In the genomic region with DNA sequence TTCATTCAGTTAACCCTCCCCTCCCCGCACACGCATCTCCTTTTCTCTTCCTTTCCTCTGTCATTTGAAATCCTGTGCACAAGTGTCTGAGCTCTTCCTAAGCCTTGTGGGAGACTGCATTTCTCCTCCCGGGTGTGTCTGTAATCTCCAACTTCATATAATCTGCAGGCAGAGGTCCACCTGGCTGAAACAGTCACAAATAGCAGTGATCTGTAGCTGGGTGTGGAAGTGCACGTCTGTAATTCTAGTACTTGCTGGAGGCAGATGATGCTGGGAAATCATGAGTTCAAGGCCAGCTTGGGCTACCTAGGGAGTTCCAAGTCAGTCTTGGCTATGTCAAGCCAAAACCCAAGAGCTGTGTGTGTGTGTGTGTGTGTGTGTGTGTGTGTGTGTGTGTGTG, we compare ENCODE assay signal across 16 mouse cellular contexts. TPM values are rescaled to one million over a fixed set of nuclear protein-coding genes. Genes with fewer than 3 reads are reported as not detected.
DNase-seq lines count a peak whose midpoint lies in the region; ATAC-seq and TF ChIP-seq lines count a peak whose summit lies in the region.
"Had no signal": no experiment of that assay in that cellular context is flagged by ENCODE, and none has a peak within 500 bp of the region (broad histone marks: within the 10 kb centered on the region; RNA-seq: fewer than 3 reads in every experiment).

No protein-coding gene starts in this region.

- no peak overlapping the region for H3K9ac ChIP-seq in liver, embryonic 12.5 days
- H3K9ac ChIP-seq in liver, postnatal 0 days (replicated peaks), result no peak overlapping the region
- H3K9ac ChIP-seq in hindbrain, postnatal 0 days (replicated peaks; ENCODE audit: low read length), result no peak overlapping the region
- no peak overlapping the region for H3K9ac ChIP-seq in neural tube, embryonic 15.5 days (replicated peaks)

- no peaks in the 10 kb centered on the region for H3K36me3 ChIP-seq in liver, embryonic 12.5 days
- no peaks in the 10 kb centered on the region for H3K36me3 ChIP-seq in liver, postnatal 0 days (replicated peaks; ENCODE audit: insufficient read depth, low read length)
- no peaks in the 10 kb centered on the region for H3K36me3 ChIP-seq in hindbrain, postnatal 0 days (ENCODE audit: insufficient read depth, low read length)
- no peaks in the 10 kb centered on the region for H3K36me3 ChIP-seq in neural tube, embryonic 15.5 days

- H3K27me3 ChIP-seq in liver, embryonic 12.5 days (replicated peaks), result peaks cover 37% of the 10 kb centered on the region
- peaks cover 22% of the 10 kb centered on the region for H3K27me3 ChIP-seq in liver, postnatal 0 days (ENCODE audit: insufficient read depth, low read length)
- H3K27me3 ChIP-seq in hindbrain, postnatal 0 days (ENCODE audit: insufficient read depth, low read length), result peaks cover 5% of the 10 kb centered on the region
- H3K27me3 ChIP-seq in neural tube, embryonic 15.5 days (replicated peaks), result peaks cover 30% of the 10 kb centered on the region

- 26% methylated on average over 4 of the region's 4 CpGs for WGBS in liver, embryonic 12.5 days (ENCODE audit: insufficient replicate concordance)
- 20% methylated on average over 4 of the region's 4 CpGs for WGBS in liver, postnatal 0 days (ENCODE audit: insufficient replicate concordance)
- 13% methylated on average over 4 of the region's 4 CpGs for WGBS in hindbrain, postnatal 0 days
- WGBS in neural tube, embryonic 15.5 days, result 21% methylated on average over 4 of the region's 4 CpGs

- TF ChIP-seq CTCF in liver, postnatal 0 days (IDR thresholded peaks at IDR 0.05; ENCODE audit: low read depth), result no peak
- no peak for TF ChIP-seq CTCF in hindbrain, postnatal 0 days (IDR thresholded peaks at IDR 0.05; ENCODE audit: low read depth)

- H3K9me3 ChIP-seq in liver, embryonic 12.5 days (replicated peaks), result no peaks in the 10 kb centered on the region
- peaks cover 9% of the 10 kb centered on the region; the same call in 1 of the 2 replicates for H3K9me3 ChIP-seq in liver, postnatal 0 days (ENCODE audit: low read length)
- H3K9me3 ChIP-seq in hindbrain, postnatal 0 days (ENCODE audit: low read length), result 0 out of 2 replicates have a peak, but pooled peaks cover 4% of the 10 kb centered on the region
- H3K9me3 ChIP-seq in neural tube, embryonic 15.5 days (replicated peaks), result no peaks in the 10 kb centered on the region

- DNase-seq in cerebellum, adult 9-10 months, result peak; percentile 64
- no peak for DNase-seq in cerebellum, postnatal 10 days
- DNase-seq in liver, postnatal 0 days, result no peak
- no peak for DNase-seq in hindbrain, postnatal 0 days (ENCODE audit: low spot score)
- DNase-seq in ovary, postnatal 36 days (ENCODE audit: low spot score), result no peak
- no peak for DNase-seq in left cerebral cortex, adult 11 months (ENCODE audit: low spot score)
- DNase-seq: gastrocnemius, postnatal 14 days; layer of hippocampus, postnatal 36 days; lung, postnatal 10 days had no signal

- no peak overlapping the region for H3K4me3 ChIP-seq in liver, embryonic 12.5 days
- no peak overlapping the region for H3K4me3 ChIP-seq in liver, postnatal 0 days (ENCODE audit: low read depth, low read length)
- no peak overlapping the region for H3K4me3 ChIP-seq in hindbrain, postnatal 0 days (ENCODE audit: low read length)
- no peak overlapping the region for H3K4me3 ChIP-seq in neural tube, embryonic 15.5 days (replicated peaks)
- H3K4me3 ChIP-seq: erythroblast, embryonic 14.5 days; myocyte had no signal

- ATAC-seq in liver, embryonic 12.5 days, result no peak
- ATAC-seq in liver, postnatal 0 days, result no peak
- no peak for ATAC-seq in hindbrain, postnatal 0 days
- no peak for ATAC-seq in neural tube, embryonic 15.5 days (ENCODE audit: low FRiP score)

- no peak for TF ChIP-seq EP300 in liver, postnatal 0 days (IDR thresholded peaks at IDR 0.05; ENCODE audit: low read depth)

- H3K27ac ChIP-seq in liver, embryonic 12.5 days, result no peak overlapping the region
- no peak overlapping the region for H3K27ac ChIP-seq in liver, postnatal 0 days (ENCODE audit: low read depth)
- H3K27ac ChIP-seq in hindbrain, postnatal 0 days, result no peak overlapping the region
- H3K27ac ChIP-seq in neural tube, embryonic 15.5 days (replicated peaks), result no peak overlapping the region

- 0 out of 2 replicates have a peak, but pooled peaks cover 8% of the 10 kb centered on the region for H3K4me1 ChIP-seq in liver, embryonic 12.5 days
- peaks cover 4% of the 10 kb centered on the region; the same call in 1 of the 2 replicates for H3K4me1 ChIP-seq in liver, postnatal 0 days (ENCODE audit: insufficient read depth)
- 0 out of 2 replicates have a peak, but pooled peaks cover 5% of the 10 kb centered on the region for H3K4me1 ChIP-seq in hindbrain, postnatal 0 days (ENCODE audit: insufficient read depth, low read length)
- H3K4me1 ChIP-seq in neural tube, embryonic 15.5 days, result peaks cover 13% of the 10 kb centered on the region

- H3K4me2 ChIP-seq in liver, embryonic 12.5 days, result peak overlapping the region; percentile 14; the same call in 1 of the 2 replicates
- H3K4me2 ChIP-seq in liver, postnatal 0 days (ENCODE audit: low read depth, low read length), result no peak overlapping the region
- peak overlapping the region; percentile 58; the same call in 1 of the 2 replicates for H3K4me2 ChIP-seq in hindbrain, postnatal 0 days (ENCODE audit: low read depth, low read length)
- H3K4me2 ChIP-seq in neural tube, embryonic 15.5 days, result peak overlapping the region; percentile 59

RNA-seq across cellular contexts. Expression of a gene that starts 0.9 kb away (rescaled TPM):
- polyA plus RNA-seq in liver, embryonic 12.5 days (2016; fragmentation: Nextera tagmentation; extraction: Ambion mirVana), result 4.7 and 6.1 TPM in 2 replicates
- 2.5 and 3.1 TPM in 2 replicates for polyA plus RNA-seq in liver, postnatal 0 days (2015; fragmentation: Nextera tagmentation; extraction: Ambion mirVana)
- total RNA-seq in hindbrain, postnatal 0 days (2014; rRNA removed), result 1.2 TPM in 2 replicates
- 1.2 and 1.3 TPM in 2 replicates for polyA plus RNA-seq in hindbrain, postnatal 0 days (2015; fragmentation: Nextera tagmentation; extraction: Ambion mirVana)
- 0.93 and 4.3 TPM in 2 replicates for polyA plus RNA-seq in neural tube, embryonic 15.5 days (2015; fragmentation: Nextera tagmentation; extraction: Ambion mirVana)

RNA-seq across cellular contexts. Expression of a gene that starts 30.2 kb away (rescaled TPM):
- polyA plus RNA-seq in liver, embryonic 12.5 days (2016; fragmentation: Nextera tagmentation; extraction: Ambion mirVana), result 0.50 and 0.61 TPM in 2 replicates
- 0.98 and 1.1 TPM in 2 replicates for polyA plus RNA-seq in liver, postnatal 0 days (2015; fragmentation: Nextera tagmentation; extraction: Ambion mirVana)
- not detected in 2 replicates for total RNA-seq in hindbrain, postnatal 0 days (2014; rRNA removed)
- polyA plus RNA-seq in hindbrain, postnatal 0 days (2015; fragmentation: Nextera tagmentation; extraction: Ambion mirVana), result 0.09 and 0.14 TPM in 2 replicates
- 0.06 TPM in 1 of 2 replicates, not detected in the other for polyA plus RNA-seq in neural tube, embryonic 15.5 days (2015; fragmentation: Nextera tagmentation; extraction: Ambion mirVana)
- total RNA-seq: gastrocnemius, postnatal 14 days; layer of hippocampus, postnatal 36 days had no signal
- polyA plus RNA-seq: erythroblast, embryonic 14.5 days; heart, embryonic 16.5 days; kidney, embryonic 16.5 days; myocyte had no signal

RNA-seq across cellular contexts. Expression of a gene that starts 41.7 kb away (rescaled TPM):
- 0.90 and 1.3 TPM in 2 replicates for polyA plus RNA-seq in liver, embryonic 12.5 days (2016; fragmentation: Nextera tagmentation; extraction: Ambion mirVana)
- polyA plus RNA-seq in liver, postnatal 0 days (2015; fragmentation: Nextera tagmentation; extraction: Ambion mirVana), result 8.5 and 9.3 TPM in 2 replicates
- not detected in 2 replicates for total RNA-seq in hindbrain, postnatal 0 days (2014; rRNA removed)
- polyA plus RNA-seq in hindbrain, postnatal 0 days (2015; fragmentation: Nextera tagmentation; extraction: Ambion mirVana), result 0.23 and 0.37 TPM in 2 replicates
- 0.20 and 0.27 TPM in 2 replicates for polyA plus RNA-seq in neural tube, embryonic 15.5 days (2015; fragmentation: Nextera tagmentation; extraction: Ambion mirVana)
- total RNA-seq: gastrocnemius, postnatal 14 days had no signal
- polyA plus RNA-seq: erythroblast, embryonic 14.5 days; myocyte had no signal

RNA-seq across cellular contexts. Expression of a gene that starts 43.9 kb away (rescaled TPM):
- polyA plus RNA-seq in liver, embryonic 12.5 days (2016; fragmentation: Nextera tagmentation; extraction: Ambion mirVana), result 0.23 TPM in 1 of 2 replicates, not detected in the other
- polyA plus RNA-seq in liver, postnatal 0 days (2015; fragmentation: Nextera tagmentation; extraction: Ambion mirVana), result not detected in 2 replicates
- total RNA-seq in hindbrain, postnatal 0 days (2014; rRNA removed), result not detected in 2 replicates
- polyA plus RNA-seq in hindbrain, postnatal 0 days (2015; fragmentation: Nextera tagmentation; extraction: Ambion mirVana), result not detected in 2 replicates
- not detected in 2 replicates for polyA plus RNA-seq in neural tube, embryonic 15.5 days (2015; fragmentation: Nextera tagmentation; extraction: Ambion mirVana)
- total RNA-seq: layer of hippocampus, postnatal 36 days had no signal
- polyA plus RNA-seq: erythroblast, embryonic 14.5 days; heart, embryonic 16.5 days; kidney, embryonic 16.5 days; myocyte had no signal

RNA-seq across cellular contexts. Expression of a gene that starts 54.6 kb away (rescaled TPM):
- not detected in 2 replicates for polyA plus RNA-seq in liver, embryonic 12.5 days (2016; fragmentation: Nextera tagmentation; extraction: Ambion mirVana)
- polyA plus RNA-seq in liver, postnatal 0 days (2015; fragmentation: Nextera tagmentation; extraction: Ambion mirVana), result not detected in 2 replicates
- total RNA-seq in hindbrain, postnatal 0 days (2014; rRNA removed), result not detected in 2 replicates
- not detected in 2 replicates for polyA plus RNA-seq in hindbrain, postnatal 0 days (2015; fragmentation: Nextera tagmentation; extraction: Ambion mirVana)
- not detected in 2 replicates for polyA plus RNA-seq in neural tube, embryonic 15.5 days (2015; fragmentation: Nextera tagmentation; extraction: Ambion mirVana)
- polyA plus RNA-seq: erythroblast, embryonic 14.5 days; heart, embryonic 16.5 days; kidney, embryonic 16.5 days; liver, adult 2 months had no signal
